Mouse (Mus musculus): Measurements from ENCODE around the gene Zswim3. TPM values are rescaled to one million over a fixed set of nuclear protein-coding genes. Genes with fewer than 3 reads are reported as not detected.

Gene Zswim3
- total and polyA plus RNA-seq, 2 experiments from 2014 or later = 5.2 to 6.7 TPM

- H3K4me3 ChIP-seq (ENCODE audit: low read depth, low read length) = peak within 1 kb of the TSS; percentile 65
- DNase-seq (peak; percentile 99), ATAC-seq (peak; percentile 100)
- peak within 1 kb of the TSS; percentile 90 for H3K27ac ChIP-seq (ENCODE audit: low read depth, low read length)
- peaks cover 8% of the 10 kb centered on the region for H3K4me1 ChIP-seq (ENCODE audit: insufficient read depth)
- peak within 1 kb of the TSS; percentile 73 for H3K9ac ChIP-seq
- no peaks in the 10 kb centered on the region for H3K9me3 ChIP-seq (ENCODE audit: low read length)
- H3K27me3 ChIP-seq (ENCODE audit: insufficient read depth, low read length) = no peaks in the 10 kb centered on the region
- 2% methylated on average over 32 of the region's 32 CpGs for WGBS
- TF ChIP-seq CTCF (IDR thresholded peaks at IDR 0.05; ENCODE audit: low read depth) = no peak; the same call in 1 of the 2 replicates
- peak within 1 kb of the TSS; percentile 55 for H3K4me2 ChIP-seq (ENCODE audit: low read depth)
- peaks cover 51% of the 10 kb centered on the region for H3K36me3 ChIP-seq (ENCODE audit: insufficient read depth)
Observed at GRCm38 (mm10) chr2:164822636-164823165, 17.8 kb downstream of the Zswim3 start, which contains the start of gene Zswim1. TSS of gene Zswim1 (plus strand) at chr2:164822686.

- Histone ChIP-seq H3K9ac (peak overlapping the region; percentile 73), H3K36me3 (ENCODE audit: insufficient read depth) (peaks cover 55% of the 10 kb centered on the region), H3K27ac (ENCODE audit: low read depth, low read length) (peak overlapping the region; percentile 90), H3K4me1 (ENCODE audit: insufficient read depth) (peaks cover 8% of the 10 kb centered on the region), H3K4me3 (ENCODE audit: low read depth, low read length) (peak overlapping the region; percentile 65), H3K9me3 (ENCODE audit: low read length) (no peaks in the 10 kb centered on the region), H3K27me3 (ENCODE audit: insufficient read depth, low read length) (no peaks in the 10 kb centered on the region), H3K4me2 (ENCODE audit: low read depth) (peak overlapping the region; percentile 55)
- DNase-seq (peak; percentile 71), ATAC-seq (peak; percentile 71)
- TF ChIP-seq CTCF (IDR thresholded peaks at IDR 0.05; ENCODE audit: low read depth) = 0 out of 2 replicates have a peak, but pooled peaks have one; percentile 24
- WGBS = 3% methylated on average over 10 of the region's 10 CpGs
Observed at GRCm38 (mm10) chr2:164823181-164823585, 18.3 kb downstream of the Zswim3 start.

GRCm38 (mm10) chr2:164823969-164824368 is 19.1 kb downstream of the Zswim3 start:
- no peak overlapping the region; the same call in 1 of the 2 replicates for H3K27ac ChIP-seq (ENCODE audit: low read depth, low read length)
- H3K9me3 ChIP-seq (ENCODE audit: low read length) = no peaks in the 10 kb centered on the region
- no peak overlapping the region; the same call in 1 of the 2 replicates for H3K4me2 ChIP-seq (ENCODE audit: low read depth)
- no peak overlapping the region for H3K4me3 ChIP-seq (ENCODE audit: low read depth, low read length)
- H3K4me1 ChIP-seq (ENCODE audit: insufficient read depth) = peaks cover 8% of the 10 kb centered on the region
- no peak overlapping the region for H3K9ac ChIP-seq
- 93% methylated on average over 4 of the region's 4 CpGs for WGBS
- H3K36me3 ChIP-seq (ENCODE audit: insufficient read depth) = peaks cover 56% of the 10 kb centered on the region
- DNase-seq (no peak), ATAC-seq (no peak)
- no peaks in the 10 kb centered on the region for H3K27me3 ChIP-seq (ENCODE audit: insufficient read depth, low read length)
- TF ChIP-seq CTCF (IDR thresholded peaks at IDR 0.05; ENCODE audit: low read depth) = no peak

- no peak for ATAC-seq
- peaks cover 49% of the 10 kb centered on the region for H3K36me3 ChIP-seq (ENCODE audit: insufficient read depth)
Observed at GRCm38 (mm10) chr2:164825521-164825920, 20.6 kb downstream of the Zswim3 start.

GRCm38 (mm10) chr2:164827146-164827850 is 22.4 kb downstream of the Zswim3 start:
- peaks cover 35% of the 10 kb centered on the region for H3K36me3 ChIP-seq (ENCODE audit: insufficient read depth)
- no peak overlapping the region for H3K9ac ChIP-seq
- no peak for TF ChIP-seq CTCF (IDR thresholded peaks at IDR 0.05; ENCODE audit: low read depth)
- DNase-seq = no peak
- H3K4me3 ChIP-seq (ENCODE audit: low read depth, low read length) = no peak overlapping the region
- no peaks in the 10 kb centered on the region for H3K9me3 ChIP-seq (ENCODE audit: low read length)
- no peaks in the 10 kb centered on the region for H3K27me3 ChIP-seq (ENCODE audit: insufficient read depth, low read length)
- 85% methylated on average over 16 of the region's 16 CpGs for WGBS
- H3K4me2 ChIP-seq (ENCODE audit: low read depth) = no peak overlapping the region
- ATAC-seq = no peak
- peaks cover 8% of the 10 kb centered on the region for H3K4me1 ChIP-seq (ENCODE audit: insufficient read depth)
- H3K27ac ChIP-seq (ENCODE audit: low read depth, low read length) = no peak overlapping the region

More at GRCm38 (mm10) chr2:164825521-164825920, 20.6 kb downstream of the Zswim3 start:
- Histone ChIP-seq H3K27me3 (ENCODE audit: insufficient read depth, low read length) (no peaks in the 10 kb centered on the region), H3K9ac (no peak overlapping the region), H3K4me3 (ENCODE audit: low read depth, low read length) (no peak overlapping the region), H3K4me2 (ENCODE audit: low read depth) (no peak overlapping the region), H3K4me1 (ENCODE audit: insufficient read depth) (peaks cover 8% of the 10 kb centered on the region), H3K27ac (ENCODE audit: low read depth, low read length) (no peak overlapping the region), H3K9me3 (ENCODE audit: low read length) (no peaks in the 10 kb centered on the region)
- WGBS = 96% methylated on average over 17 of the region's 17 CpGs
- DNase-seq = no peak
- no peak for TF ChIP-seq CTCF (IDR thresholded peaks at IDR 0.05; ENCODE audit: low read depth)

GRCm38 (mm10) chr2:164828437-164828836 is 23.5 kb downstream of the Zswim3 start, which contains the start of gene Spata25:
TSS of gene Spata25 (minus strand) at chr2:164828537.
- no peak for DNase-seq
- no peak within 1 kb of the TSS for H3K27ac ChIP-seq (ENCODE audit: low read depth, low read length)
- no peak within 1 kb of the TSS for H3K4me2 ChIP-seq (ENCODE audit: low read depth)
- peaks cover 35% of the 10 kb centered on the region for H3K36me3 ChIP-seq (ENCODE audit: insufficient read depth)
- peaks cover 12% of the 10 kb centered on the region for H3K4me1 ChIP-seq (ENCODE audit: insufficient read depth)
- no peak within 1 kb of the TSS for H3K9ac ChIP-seq
- H3K27me3 ChIP-seq (ENCODE audit: insufficient read depth, low read length) = no peaks in the 10 kb centered on the region
- no peak for TF ChIP-seq CTCF (IDR thresholded peaks at IDR 0.05; ENCODE audit: low read depth)
- no peak within 1 kb of the TSS for H3K4me3 ChIP-seq (ENCODE audit: low read depth, low read length)
- 90% methylated on average over 6 of the region's 6 CpGs for WGBS
- no peaks in the 10 kb centered on the region for H3K9me3 ChIP-seq (ENCODE audit: low read length)
- no peak for ATAC-seq

GRCm38 (mm10) chr2:164829090-164829489 is 24.2 kb downstream of the Zswim3 start:
- Histone ChIP-seq H3K27me3 (ENCODE audit: insufficient read depth, low read length) (no peaks in the 10 kb centered on the region), H3K27ac (ENCODE audit: low read depth, low read length) (no peak overlapping the region), H3K9ac (no peak overlapping the region), H3K4me2 (ENCODE audit: low read depth) (no peak overlapping the region), H3K4me1 (ENCODE audit: insufficient read depth) (peaks cover 6% of the 10 kb centered on the region), H3K4me3 (ENCODE audit: low read depth, low read length) (no peak overlapping the region), H3K9me3 (ENCODE audit: low read length) (no peaks in the 10 kb centered on the region), H3K36me3 (ENCODE audit: insufficient read depth) (peaks cover 35% of the 10 kb centered on the region)
- DNase-seq = no peak
- WGBS = 100% methylated on average over 1 of the region's 1 CpGs
- no peak for ATAC-seq
- TF ChIP-seq CTCF (IDR thresholded peaks at IDR 0.05; ENCODE audit: low read depth) = no peak
